Mouse (Mus musculus) neural tube, embryonic 15.5 days (tissue): Measurements from ENCODE around the gene Mgat4a. TPM values are rescaled to one million over a fixed set of nuclear protein-coding genes. Genes with fewer than 3 reads are reported as not detected.

Experiments used
- ATAC-seq: fragments of 200-750 bp; cut with Nextera tagmentation; 2 replicates; pipeline ENCODE4 v1.8.0; 2017; ENCODE audit warnings: mild to moderate bottlenecking, moderate TSS enrichment, moderate library complexity; ENCODE audit not compliant: low FRiP score
- H3K27ac ChIP-seq: fragments of 300-500 bp; sonication (generic); replicated peaks from 2 replicates; pipeline ENCODE4 v1.5.1; 2015; ENCODE audit warnings: mild to moderate bottlenecking, inconsistent platforms
- H3K27me3 ChIP-seq: fragments of 300-500 bp; sonication (generic); replicated peaks from 2 replicates; pipeline ENCODE4 v1.6.1; 2015; ENCODE audit warnings: inconsistent platforms
- H3K36me3 ChIP-seq: fragments of 300-500 bp; sonication (generic); 2 replicates; pipeline ENCODE4 v1.6.1; 2015; ENCODE audit warnings: inconsistent platforms
- H3K4me1 ChIP-seq: fragments of 300-500 bp; sonication (generic); 2 replicates; pipeline ENCODE4 v1.6.1; 2015; ENCODE audit warnings: inconsistent platforms
- H3K4me2 ChIP-seq: fragments of 300-500 bp; sonication (generic); 2 replicates; pipeline ENCODE4 v1.6.1; 2015; ENCODE audit warnings: inconsistent platforms, mild to moderate bottlenecking, moderate library complexity
- H3K4me3 ChIP-seq: fragments of 300-500 bp; sonication (generic); replicated peaks from 2 replicates; pipeline ENCODE4 v1.5.1; 2015; ENCODE audit warnings: mild to moderate bottlenecking, inconsistent platforms
- H3K9ac ChIP-seq: fragments of 300-500 bp; sonication (generic); replicated peaks from 2 replicates; pipeline ENCODE4 v1.6.1; 2015; ENCODE audit warnings: mild to moderate bottlenecking, inconsistent platforms
- H3K9me3 ChIP-seq: fragments of 300-500 bp; sonication (generic); replicated peaks from 2 replicates; pipeline ENCODE4 v1.6.1; 2016; ENCODE audit warnings: inconsistent platforms
- WGBS: fragments of 180-500 bp; shearing (Covaris S2); methylation state at CpG from one replicate; pipeline ENCODE4 v1.1.7; 2015; ENCODE audit warnings: mixed read lengths; 5-methylcytosine and 5-hydroxymethylcytosine counted together
- polyA plus RNA-seq: library from polyadenylated mRNA; unstranded; fragments of >200 nt; fragmentation: Nextera tagmentation; extraction: Ambion mirVana; gene quantifications from 2 replicates; pipeline ENCODE4 v1.2.1, GENCODE M21; 2015

Gene Mgat4a
- polyA plus RNA-seq, 1 experiment from 2014 or later = 10.6 TPM

GRCm38 (mm10) chr1:37560356-37560755, 19.5 kb upstream of the Mgat4a start:
- H3K4me3 ChIP-seq = no peak overlapping the region
- peaks cover 3% of the 10 kb centered on the region; the same call in 1 of the 2 replicates for H3K4me1 ChIP-seq
- H3K4me2 ChIP-seq = no peak overlapping the region
- no peaks in the 10 kb centered on the region for H3K36me3 ChIP-seq
- no peaks in the 10 kb centered on the region for H3K27me3 ChIP-seq
- 34% methylated on average over 4 of the region's 4 CpGs for WGBS
- ATAC-seq = no peak
- no peaks in the 10 kb centered on the region for H3K9me3 ChIP-seq
- no peak overlapping the region for H3K9ac ChIP-seq
- H3K27ac ChIP-seq = no peak overlapping the region

GRCm38 (mm10) chr1:37551986-37552385, 11.2 kb upstream of the Mgat4a start:
- no peaks in the 10 kb centered on the region for H3K27me3 ChIP-seq
- ATAC-seq = no peak

GRCm38 (mm10) chr1:37549501-37549900, 8.7 kb upstream of the Mgat4a start:
- Histone ChIP-seq H3K27ac (no peak overlapping the region), H3K4me3 (no peak overlapping the region), H3K36me3 (no peaks in the 10 kb centered on the region), H3K4me2 (no peak overlapping the region), H3K4me1 (no peaks in the 10 kb centered on the region), H3K9ac (no peak overlapping the region), H3K27me3 (no peaks in the 10 kb centered on the region), H3K9me3 (no peaks in the 10 kb centered on the region)
- WGBS = 88% methylated on average over 8 of the region's 8 CpGs
- ATAC-seq = no peak

More at GRCm38 (mm10) chr1:37551986-37552385, 11.2 kb upstream of the Mgat4a start:
- Histone ChIP-seq H3K27ac (no peak overlapping the region), H3K9ac (no peak overlapping the region), H3K36me3 (no peaks in the 10 kb centered on the region), H3K4me1 (no peaks in the 10 kb centered on the region), H3K9me3 (no peaks in the 10 kb centered on the region), H3K4me3 (no peak overlapping the region), H3K4me2 (no peak overlapping the region)
- WGBS = 78% methylated on average over 7 of the region's 7 CpGs

- WGBS = 82% methylated on average over 11 of the region's 11 CpGs
- no peaks in the 10 kb centered on the region for H3K36me3 ChIP-seq
- no peak for ATAC-seq
Observed at GRCm38 (mm10) chr1:37546398-37547051, 5.7 kb upstream of the Mgat4a start.

GRCm38 (mm10) chr1:37544251-37544650, 3.4 kb upstream of the Mgat4a start:
- no peak for ATAC-seq
- Histone ChIP-seq H3K4me3 (no peak overlapping the region), H3K4me2 (no peak overlapping the region), H3K9me3 (no peaks in the 10 kb centered on the region), H3K27ac (no peak overlapping the region), H3K9ac (no peak overlapping the region), H3K4me1 (peaks cover 12% of the 10 kb centered on the region), H3K27me3 (peaks cover 6% of the 10 kb centered on the region), H3K36me3 (no peaks in the 10 kb centered on the region)
- WGBS = 29% methylated on average over 9 of the region's 9 CpGs

More at GRCm38 (mm10) chr1:37546398-37547051, 5.7 kb upstream of the Mgat4a start:
- Histone ChIP-seq H3K4me1 (peaks cover 2% of the 10 kb centered on the region), H3K4me3 (no peak overlapping the region), H3K4me2 (no peak overlapping the region), H3K27ac (no peak overlapping the region), H3K9ac (no peak overlapping the region), H3K27me3 (peaks cover 4% of the 10 kb centered on the region), H3K9me3 (no peaks in the 10 kb centered on the region)

GRCm38 (mm10) chr1:37543057-37543456, 2.2 kb upstream of the Mgat4a start:
- Histone ChIP-seq H3K27me3 (peaks cover 7% of the 10 kb centered on the region), H3K9ac (no peak overlapping the region), H3K4me2 (no peak overlapping the region), H3K27ac (no peak overlapping the region), H3K4me1 (peaks cover 15% of the 10 kb centered on the region), H3K36me3 (no peaks in the 10 kb centered on the region), H3K4me3 (no peak overlapping the region), H3K9me3 (no peaks in the 10 kb centered on the region)
- ATAC-seq = no peak
- WGBS = 30% methylated on average over 1 of the region's 1 CpGs

GRCm38 (mm10) chr1:37539968-37540809, 627 bp downstream of the Mgat4a start:
- no peaks in the 10 kb centered on the region for H3K9me3 ChIP-seq
- H3K9ac ChIP-seq = peak overlapping the region; percentile 75
- peak overlapping the region; percentile 88 for H3K4me2 ChIP-seq
- peaks cover 34% of the 10 kb centered on the region for H3K4me1 ChIP-seq
- peaks cover 3% of the 10 kb centered on the region; the same call in 1 of the 2 replicates for H3K36me3 ChIP-seq
- WGBS = 3% methylated on average over 45 of the region's 47 CpGs
- H3K27ac ChIP-seq = peak overlapping the region; percentile 93
- peak overlapping the region; percentile 77 for H3K4me3 ChIP-seq
- H3K27me3 ChIP-seq = peaks cover 7% of the 10 kb centered on the region
- ATAC-seq = peak; percentile 84

- peaks cover 55% of the 10 kb centered on the region for H3K4me1 ChIP-seq
- H3K9ac ChIP-seq = no peak overlapping the region
- H3K27ac ChIP-seq = no peak overlapping the region
- peaks cover 5% of the 10 kb centered on the region; the same call in 1 of the 2 replicates for H3K36me3 ChIP-seq
- WGBS = 17% methylated on average over 5 of the region's 5 CpGs
- 0 out of 2 replicates have a peak, but pooled peaks cover 3% of the 10 kb centered on the region for H3K27me3 ChIP-seq
- no peak overlapping the region for H3K4me3 ChIP-seq
- H3K9me3 ChIP-seq = no peaks in the 10 kb centered on the region
- H3K4me2 ChIP-seq = no peak overlapping the region
- no peak for ATAC-seq
Observed at GRCm38 (mm10) chr1:37534532-37535108, 6.2 kb downstream of the Mgat4a start.

GRCm38 (mm10) chr1:37533181-37533580, 7.6 kb downstream of the Mgat4a start:
- Histone ChIP-seq H3K27me3 (no peaks in the 10 kb centered on the region), H3K9ac (no peak overlapping the region), H3K9me3 (no peaks in the 10 kb centered on the region), H3K4me2 (no peak overlapping the region), H3K4me1 (peaks cover 49% of the 10 kb centered on the region), H3K36me3 (peaks cover 5% of the 10 kb centered on the region; the same call in 1 of the 2 replicates), H3K27ac (no peak overlapping the region), H3K4me3 (no peak overlapping the region)
- ATAC-seq = no peak
- WGBS = 74% methylated on average over 7 of the region's 7 CpGs

- peaks cover 5% of the 10 kb centered on the region; the same call in 1 of the 2 replicates for H3K36me3 ChIP-seq
- H3K4me1 ChIP-seq = peaks cover 44% of the 10 kb centered on the region
- H3K27ac ChIP-seq = no peak overlapping the region
- 76% methylated on average over 6 of the region's 6 CpGs for WGBS
- H3K9me3 ChIP-seq = no peaks in the 10 kb centered on the region
- H3K27me3 ChIP-seq = no peaks in the 10 kb centered on the region
- H3K4me3 ChIP-seq = no peak overlapping the region
- no peak overlapping the region for H3K4me2 ChIP-seq
- ATAC-seq = no peak
- no peak overlapping the region for H3K9ac ChIP-seq
Observed at GRCm38 (mm10) chr1:37532533-37532840, 8.3 kb downstream of the Mgat4a start.

- 93% methylated on average over 12 of the region's 12 CpGs for WGBS
- H3K4me3 ChIP-seq = no peak overlapping the region
- peaks cover 38% of the 10 kb centered on the region for H3K4me1 ChIP-seq
- ATAC-seq = no peak
- peaks cover 5% of the 10 kb centered on the region; the same call in 1 of the 2 replicates for H3K36me3 ChIP-seq
- no peaks in the 10 kb centered on the region for H3K27me3 ChIP-seq
- no peaks in the 10 kb centered on the region for H3K9me3 ChIP-seq
- H3K4me2 ChIP-seq = no peak overlapping the region
- H3K27ac ChIP-seq = no peak overlapping the region
- no peak overlapping the region for H3K9ac ChIP-seq
Observed at GRCm38 (mm10) chr1:37531654-37532532, 8.9 kb downstream of the Mgat4a start.
